9 mouse cellular contexts compared by ENCODE assay signal in genomic region chr10:64087521-64087920, GRCm38 (mm10). TPM values are rescaled to one million over a fixed set of nuclear protein-coding genes. Genes with fewer than 3 reads are reported as not detected.
DNase-seq lines count a peak whose midpoint lies in the region; ATAC-seq lines count a peak whose summit lies in the region.
"Had no signal": no experiment of that assay in that cellular context is flagged by ENCODE, and none has a peak within 500 bp of the region (broad histone marks: within the 10 kb centered on the region; RNA-seq: fewer than 3 reads in every experiment).

No protein-coding gene starts in this region.

- peak overlapping the region; percentile 73 for H3K9ac ChIP-seq in heart, embryonic 13.5 days
- peak overlapping the region; percentile 66 for H3K9ac ChIP-seq in forebrain, embryonic 15.5 days (replicated peaks)

- no peak for DNase-seq in heart, postnatal 36 days
- peak; percentile 55 for DNase-seq in cerebellum, adult 9-11 months
- peak; percentile 22 for DNase-seq in midbrain, embryonic 10.5 days (ENCODE audit: low spot score)
- no peak for DNase-seq in ovary, postnatal 36 days (ENCODE audit: low spot score)
- no peak for DNase-seq in right cerebral cortex, postnatal 10 days (ENCODE audit: low spot score in 2 of 2)
- no peak for DNase-seq in T-cell, adult 2 months (ENCODE audit: low spot score)
- DNase-seq: kidney, postnatal 10 days had no signal

- no peaks in the 10 kb centered on the region for H3K9me3 ChIP-seq in heart, embryonic 13.5 days
- no peaks in the 10 kb centered on the region for H3K9me3 ChIP-seq in forebrain, embryonic 15.5 days
- no peaks in the 10 kb centered on the region for H3K9me3 ChIP-seq in midbrain, embryonic 10.5 days (replicated peaks)

- H3K27ac ChIP-seq in heart, embryonic 13.5 days (replicated peaks): no peak overlapping the region
- H3K27ac ChIP-seq in forebrain, embryonic 15.5 days (replicated peaks): peak overlapping the region; percentile 42; the same call in 1 of the 2 replicates
- no peak overlapping the region for H3K27ac ChIP-seq in midbrain, embryonic 10.5 days (replicated peaks)

- WGBS in heart, embryonic 13.5 days: 3% methylated on average over 12 of the region's 12 CpGs
- 0% methylated on average over 12 of the region's 12 CpGs for WGBS in forebrain, embryonic 15.5 days
- 1% methylated on average over 12 of the region's 12 CpGs for WGBS in midbrain, embryonic 10.5 days

- intact Hi-C loops in heart, postnatal 36 days (cut with DNase I): loop anchor here (5.0 to 10.0 kb wide), 4 partner anchors 187 to 667 kb away; no protein-coding TSS in a partner anchor

- no peak for ATAC-seq in heart, embryonic 13.5 days (ENCODE audit: extremely low read depth, insufficient number of reproducible peaks, low FRiP score, low TSS enrichment)
- ATAC-seq in forebrain, embryonic 15.5 days (replicated peaks): 0 out of 2 replicates have a peak, but pooled peaks have one; percentile 8

- H3K4me1 ChIP-seq in heart, embryonic 13.5 days: peaks cover 28% of the 10 kb centered on the region
- H3K4me1 ChIP-seq in forebrain, embryonic 15.5 days: peaks cover 47% of the 10 kb centered on the region
- peaks cover 44% of the 10 kb centered on the region for H3K4me1 ChIP-seq in midbrain, embryonic 10.5 days

- H3K4me3 ChIP-seq in heart, embryonic 13.5 days: peak overlapping the region; percentile 50
- H3K4me3 ChIP-seq in forebrain, embryonic 15.5 days: peak overlapping the region; percentile 53
- H3K4me3 ChIP-seq in midbrain, embryonic 10.5 days: peak overlapping the region; percentile 58

- no peaks in the 10 kb centered on the region for H3K36me3 ChIP-seq in heart, embryonic 13.5 days
- H3K36me3 ChIP-seq in forebrain, embryonic 15.5 days: no peaks in the 10 kb centered on the region
- no peaks in the 10 kb centered on the region for H3K36me3 ChIP-seq in midbrain, embryonic 10.5 days

- H3K4me2 ChIP-seq in heart, embryonic 13.5 days: peak overlapping the region; percentile 74
- H3K4me2 ChIP-seq in forebrain, embryonic 15.5 days (replicated peaks): peak overlapping the region; percentile 88

- peaks cover 19% of the 10 kb centered on the region for H3K27me3 ChIP-seq in heart, embryonic 13.5 days (replicated peaks)
- H3K27me3 ChIP-seq in forebrain, embryonic 15.5 days: peaks cover 7% of the 10 kb centered on the region; the same call in 1 of the 2 replicates
- peaks cover 32% of the 10 kb centered on the region for H3K27me3 ChIP-seq in midbrain, embryonic 10.5 days (ENCODE audit: low read depth, poor library complexity, severe bottlenecking)

RNA-seq across cellular contexts. Expression of gene Lrrtm3, which starts 2.6 kb away (rescaled TPM):
- polyA plus RNA-seq in heart, embryonic 13.5 days (2015; fragmentation: Nextera tagmentation; extraction: Ambion mirVana): 0.83 and 1.4 TPM in 2 replicates
- under 1 TPM; 0.44 to 0.73 TPM for total RNA-seq in heart, postnatal 36 days (2021)
- polyA plus RNA-seq in forebrain, embryonic 15.5 days (2015; fragmentation: Nextera tagmentation; extraction: Ambion mirVana): 23.8 and 25.0 TPM in 2 replicates
- 0.96 and 1.8 TPM in 2 replicates for polyA plus RNA-seq in midbrain, embryonic 10.5 days (2016; fragmentation: Nextera tagmentation; extraction: Ambion mirVana)

Comparison
In these comparisons a context has a peak if more than half of its experiments do, and no peak if none do; other contexts are left out.
1. DNase-seq: peak in cerebellum, adult 9-11 months (single experiment) and midbrain, embryonic 10.5 days (single experiment); none in heart, postnatal 36 days (0 of 2), ovary, postnatal 36 days (single experiment), right cerebral cortex, postnatal 10 days (0 of 2) and T-cell, adult 2 months (single experiment).
2. Peak in every context shown above with its lines, with median percentiles within 50 percentile points of each other: H3K4me3 ChIP-seq.